Comparison of ENCODE assay signal across 8 mouse cellular contexts in the genomic region with DNA sequence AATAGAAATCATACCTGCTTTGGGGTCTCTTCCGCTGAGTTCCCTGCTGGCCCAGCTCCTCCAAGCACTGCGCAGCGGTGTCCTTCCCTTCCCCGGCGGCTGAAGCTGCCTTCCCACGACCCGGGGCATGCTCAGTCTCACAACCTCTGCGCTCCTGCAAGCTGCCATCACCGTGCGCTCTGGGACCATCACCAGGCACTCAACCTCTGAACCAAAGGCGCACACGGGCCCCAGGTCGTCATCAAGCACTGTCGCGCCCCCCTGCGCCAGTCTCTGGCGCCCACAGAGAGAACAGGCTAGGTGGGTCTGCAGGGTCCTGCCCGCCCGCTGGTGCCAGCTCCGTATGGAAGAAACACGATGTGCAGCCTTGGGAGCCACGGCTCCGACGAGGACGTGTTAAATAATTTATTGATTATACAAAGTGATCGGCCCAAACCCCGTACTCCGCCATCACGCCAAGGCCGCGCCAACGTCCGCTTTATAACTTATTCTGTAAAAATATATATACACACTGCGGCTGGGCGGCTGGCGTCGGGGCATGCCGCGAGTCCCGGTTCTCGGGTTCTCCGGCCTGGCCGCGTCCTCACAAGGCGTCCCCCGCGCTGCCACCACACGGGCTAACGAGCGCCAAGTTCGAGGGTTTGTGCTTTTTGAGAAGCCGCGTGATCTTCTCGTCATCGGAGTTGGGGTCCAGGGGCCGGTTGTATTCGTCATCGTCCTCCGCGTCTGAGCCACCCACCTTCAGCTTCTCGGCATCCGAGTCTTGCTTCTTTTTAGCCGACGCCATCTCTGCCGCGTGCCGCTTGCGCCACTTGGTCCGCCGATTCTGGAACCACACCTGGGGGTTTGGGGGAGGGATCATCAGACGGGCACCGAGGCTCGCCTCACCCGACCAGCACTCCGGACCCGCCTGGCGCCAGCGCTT. TPM values are rescaled to one million over a fixed set of nuclear protein-coding genes. Genes with fewer than 3 reads are reported as not detected.
DNase-seq lines count a peak whose midpoint lies in the region; ATAC-seq and TF ChIP-seq lines count a peak whose summit lies in the region.

No protein-coding gene starts in this region.

- TF ChIP-seq POLR2A in testis, adult 2 months (IDR thresholded peaks at IDR 0.05; ENCODE audit: control insufficient read depth, low read depth, low read length): no peak

- H3K9ac ChIP-seq in intestine, postnatal 0 days (ENCODE audit: low read depth, low read length): no peak overlapping the region
- H3K9ac ChIP-seq in neural tube, embryonic 15.5 days (replicated peaks): no peak overlapping the region

- H3K4me2 ChIP-seq in intestine, postnatal 0 days (replicated peaks; ENCODE audit: low read depth): peak overlapping the region; percentile 64
- peak overlapping the region; percentile 54 for H3K4me2 ChIP-seq in neural tube, embryonic 15.5 days

- H3K27me3 ChIP-seq in testis, adult 2 months (ENCODE audit: control insufficient read depth, insufficient read depth, low read length): peaks cover 2% of the 10 kb centered on the region; the same call in 1 of the 2 replicates
- H3K27me3 ChIP-seq in intestine, postnatal 0 days (replicated peaks; ENCODE audit: control insufficient read depth, insufficient read depth, low read length): peaks cover 70% of the 10 kb centered on the region
- H3K27me3 ChIP-seq in neural tube, embryonic 15.5 days (replicated peaks): peaks cover 99% of the 10 kb centered on the region

- H3K4me3 ChIP-seq in testis, adult 2 months (ENCODE audit: control insufficient read depth, low read depth, low read length): peak overlapping the region; percentile 85
- peak overlapping the region; percentile 43 for H3K4me3 ChIP-seq in intestine, postnatal 0 days (ENCODE audit: low read depth, low read length)
- H3K4me3 ChIP-seq in neural tube, embryonic 15.5 days (replicated peaks): peak overlapping the region; percentile 33

- H3K36me3 ChIP-seq in testis, adult 2 months (ENCODE audit: control insufficient read depth, insufficient read depth, low read length): no peaks in the 10 kb centered on the region
- H3K36me3 ChIP-seq in intestine, postnatal 0 days (ENCODE audit: control insufficient read depth, insufficient read depth): peaks cover 27% of the 10 kb centered on the region; the same call in 1 of the 2 replicates
- no peaks in the 10 kb centered on the region; the same call in 1 of the 2 replicates for H3K36me3 ChIP-seq in neural tube, embryonic 15.5 days

- ATAC-seq in intestine, postnatal 0 days: no peak
- ATAC-seq in neural tube, embryonic 15.5 days (ENCODE audit: low FRiP score): no peak
- ATAC-seq in erythroid progenitor cell, adult 5-6 weeks (replicated peaks; ENCODE audit: low FRiP score, poor library complexity, severe bottlenecking): no peak

- no peak overlapping the region for H3K27ac ChIP-seq in testis, adult 2 months (ENCODE audit: control insufficient read depth, insufficient read depth, low read depth, low read length)
- H3K27ac ChIP-seq in intestine, postnatal 0 days (ENCODE audit: low read depth, low read length): no peak overlapping the region
- H3K27ac ChIP-seq in neural tube, embryonic 15.5 days (replicated peaks): no peak overlapping the region

- DNase-seq in adrenal gland, postnatal 14 days: peak; percentile 19
- DNase-seq in adrenal gland, adult 18-20 months (ENCODE audit: low spot score in 2 of 2): no peak
- DNase-seq in testis, postnatal 14 days (ENCODE audit: low spot score): no peak
- no peak for DNase-seq in cerebellum, adult 18-20 months

- H3K9me3 ChIP-seq in intestine, postnatal 0 days (ENCODE audit: control insufficient read depth): no peaks in the 10 kb centered on the region
- H3K9me3 ChIP-seq in neural tube, embryonic 15.5 days (replicated peaks): no peaks in the 10 kb centered on the region

- H3K4me1 ChIP-seq in testis, adult 2 months (ENCODE audit: control insufficient read depth, insufficient read depth, low read length): peaks cover 39% of the 10 kb centered on the region
- no peaks in the 10 kb centered on the region for H3K4me1 ChIP-seq in intestine, postnatal 0 days (replicated peaks; ENCODE audit: control insufficient read depth, insufficient read depth, low read length)
- H3K4me1 ChIP-seq in neural tube, embryonic 15.5 days: peaks cover 37% of the 10 kb centered on the region

- WGBS in intestine, postnatal 0 days: 6% methylated on average over 78 of the region's 78 CpGs
- 2% methylated on average over 78 of the region's 78 CpGs for WGBS in neural tube, embryonic 15.5 days

- TF ChIP-seq CTCF in testis, adult 2 months (IDR thresholded peaks at IDR 0.05; ENCODE audit: control insufficient read depth, insufficient read depth, insufficient replicate concordance, low read depth, low read length): no peak
- no peak for TF ChIP-seq CTCF in intestine, postnatal 0 days (IDR thresholded peaks at IDR 0.05; ENCODE audit: low read depth)

RNA-seq across cellular contexts. Expression of a gene that starts 1.5 kb away (rescaled TPM):
- not detected in 2 replicates for total RNA-seq in adrenal gland, postnatal 14 days (2021)
- under 1 TPM; 0.16 to 0.17 TPM for total RNA-seq in adrenal gland, adult 18-20 months (2021)
- polyA plus RNA-seq in testis, adult 2 months (2012; rRNA removed): 14.5 and 15.5 TPM in 2 replicates
- 0.31 and 0.86 TPM in 2 replicates for polyA plus RNA-seq in intestine, postnatal 0 days (2015; fragmentation: Nextera tagmentation; extraction: Ambion mirVana)
- 6.1 and 7.8 TPM in 2 replicates for polyA plus RNA-seq in neural tube, embryonic 15.5 days (2015; fragmentation: Nextera tagmentation; extraction: Ambion mirVana)
- not detected in 2 replicates for total RNA-seq in erythroid progenitor cell, adult 5-6 weeks (2015; ENCODE audit: low replicate concordance)
- not detected in 2 replicates for total RNA-seq in erythroid progenitor cell, adult 5-6 weeks (2017; ENCODE audit: low replicate concordance)

Comparison
In these comparisons a context has a peak if more than half of its experiments do, and no peak if none do; other contexts are left out.
1. H3K4me3 ChIP-seq: peak in every context shown above with its lines; median percentile 85 in testis, adult 2 months; 43 in intestine, postnatal 0 days; 33 in neural tube, embryonic 15.5 days.